Mouse (Mus musculus) cerebral cortex, adult 2 months (tissue): Measurements from ENCODE around the gene Rptor.

ENCODE experiments used
- WGBS: fragments of 180-500 bp; shearing (Covaris S2); methylation state at CpG from one replicate; pipeline ENCODE4 v1.1.7; 2018; 5-methylcytosine and 5-hydroxymethylcytosine counted together

Gene Rptor

DNA sequence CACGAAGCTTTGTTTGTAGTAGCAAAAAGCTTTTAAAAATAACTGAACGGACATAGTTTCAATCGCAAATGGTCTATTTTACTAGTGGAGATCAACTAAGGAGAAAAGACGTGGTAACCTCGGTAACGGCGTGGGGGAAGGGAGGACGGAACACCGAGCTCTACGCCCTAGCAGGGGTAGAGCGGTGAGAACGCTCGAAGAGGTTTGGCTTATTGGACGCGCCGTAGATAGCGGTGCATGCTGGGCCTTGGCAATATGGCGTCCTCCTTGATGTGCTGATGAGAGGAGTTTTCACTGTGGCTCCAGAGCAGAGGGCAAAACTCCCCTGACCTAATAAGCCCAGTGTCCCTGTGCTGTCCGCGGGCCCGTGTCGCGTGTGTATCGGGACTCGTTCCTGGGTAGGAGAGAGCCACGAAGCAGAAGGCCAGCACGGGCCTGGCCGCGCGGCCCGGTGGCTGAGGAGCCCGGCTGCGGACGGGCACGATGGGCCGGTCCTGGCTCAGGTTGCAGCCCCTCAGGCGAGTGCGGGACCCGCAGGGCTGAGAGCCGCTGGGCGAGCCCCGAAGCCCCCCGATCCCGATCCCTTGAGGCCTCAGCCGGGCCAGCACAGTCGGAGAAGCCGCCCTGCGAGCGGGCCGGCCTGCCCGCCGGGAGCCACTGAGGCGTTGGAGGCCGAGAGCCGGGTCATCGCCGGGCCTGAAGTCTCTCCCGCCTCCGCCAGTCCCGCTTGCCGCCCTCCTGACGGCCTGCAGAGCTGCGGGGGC lies at the start of gene Rptor:
TSS of gene Rptor (plus strand) at position 143 of the 764 bp plus-strand sequence.
- 1% methylated on average over 63 of the region's 63 CpGs for WGBS

- 83% methylated on average over 7 of the region's 7 CpGs for WGBS
Measured at GRCm38 (mm10) chr11:119554706-119555105, 48.0 kb upstream of the Rptor start.

DNA sequence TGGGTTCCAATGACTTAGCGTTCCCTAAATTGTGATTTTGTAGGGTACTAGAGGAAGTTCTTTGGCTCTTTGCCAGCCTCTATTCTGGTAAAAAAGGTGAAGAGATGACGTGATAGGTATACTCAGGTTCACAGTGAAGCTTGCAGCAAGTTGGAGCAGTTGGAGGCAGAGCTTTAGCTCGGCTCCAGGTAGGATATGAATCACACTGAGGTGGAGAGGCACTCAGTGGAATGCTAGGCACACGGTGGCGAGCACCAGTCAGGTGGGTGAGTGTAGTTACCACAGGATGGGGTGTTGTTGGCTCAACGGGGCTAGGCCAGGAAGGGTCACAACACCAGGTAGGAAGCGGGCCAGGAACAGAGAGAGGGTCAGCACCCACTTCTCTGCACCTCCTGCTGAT lies 47.5 kb upstream of the Rptor start:
- 90% methylated on average over 7 of the region's 7 CpGs for WGBS

- 57% methylated on average over 17 of the region's 17 CpGs for WGBS
Measured at GRCm38 (mm10) chr11:119557940-119558869, 44.5 kb upstream of the Rptor start.

DNA sequence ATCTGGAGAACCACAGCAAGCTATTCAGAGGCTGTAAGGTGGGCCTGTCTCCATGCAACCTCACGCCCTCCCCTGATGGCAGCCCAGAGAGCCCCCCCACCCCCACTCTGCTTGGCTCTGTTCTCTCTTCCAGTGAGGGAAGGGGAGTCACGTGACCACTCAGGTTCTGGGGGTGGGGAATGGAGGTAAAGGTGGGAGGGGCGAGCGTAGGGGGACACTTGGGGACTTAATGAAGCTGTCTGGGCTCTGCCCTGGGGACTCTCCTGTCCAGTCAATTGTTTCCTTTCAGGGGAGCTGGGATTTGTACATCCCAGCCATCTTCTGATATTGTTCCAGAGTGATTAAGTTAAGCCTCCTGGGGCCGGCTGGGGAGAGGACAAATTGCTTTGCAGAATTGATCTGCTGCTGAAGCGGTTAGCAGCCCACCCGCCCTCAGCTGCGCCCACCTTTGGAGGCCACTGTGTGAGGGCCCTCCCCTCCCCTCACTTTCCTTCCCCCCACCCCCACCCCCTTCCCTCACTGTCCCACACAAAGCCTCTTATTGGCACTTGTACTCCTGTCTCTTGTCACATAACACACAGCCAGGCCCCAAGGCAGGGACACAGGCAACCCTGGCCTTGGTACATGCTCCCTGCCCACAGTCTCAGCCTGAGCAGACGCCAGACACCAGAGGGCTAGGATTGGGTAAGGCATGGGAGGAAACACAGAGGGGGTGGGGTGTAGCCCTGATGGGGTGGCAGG lies 43.7 kb upstream of the Rptor start:
- 50% methylated on average over 9 of the region's 9 CpGs for WGBS

DNA sequence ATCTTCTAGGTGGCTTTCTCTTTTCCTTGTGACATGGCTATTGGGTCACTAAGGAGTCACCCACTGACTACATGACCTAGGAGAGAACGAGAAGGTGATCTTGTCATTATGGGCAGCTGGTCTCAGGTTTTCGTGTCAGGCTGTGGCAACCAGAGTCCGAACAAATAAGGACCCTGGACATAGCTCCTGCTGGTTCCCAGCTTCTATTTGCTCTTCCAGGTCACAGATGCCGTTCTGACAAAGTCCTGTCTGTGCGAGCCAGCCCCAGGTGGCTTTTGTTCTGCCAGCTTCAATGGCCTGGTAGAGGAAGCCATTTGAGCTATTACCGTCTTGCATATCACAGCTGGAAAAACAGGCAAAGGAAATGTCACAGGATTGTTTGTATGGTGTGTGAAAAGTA lies 40.4 kb upstream of the Rptor start:
- WGBS = 73% methylated on average over 6 of the region's 6 CpGs

GRCm38 (mm10) chr11:119563166-119563565 lies 39.5 kb upstream of the Rptor start:
- 74% methylated on average over 9 of the region's 9 CpGs for WGBS

GRCm38 (mm10) chr11:119564383-119564782 lies 38.3 kb upstream of the Rptor start:
- 89% methylated on average over 10 of the region's 10 CpGs for WGBS

DNA sequence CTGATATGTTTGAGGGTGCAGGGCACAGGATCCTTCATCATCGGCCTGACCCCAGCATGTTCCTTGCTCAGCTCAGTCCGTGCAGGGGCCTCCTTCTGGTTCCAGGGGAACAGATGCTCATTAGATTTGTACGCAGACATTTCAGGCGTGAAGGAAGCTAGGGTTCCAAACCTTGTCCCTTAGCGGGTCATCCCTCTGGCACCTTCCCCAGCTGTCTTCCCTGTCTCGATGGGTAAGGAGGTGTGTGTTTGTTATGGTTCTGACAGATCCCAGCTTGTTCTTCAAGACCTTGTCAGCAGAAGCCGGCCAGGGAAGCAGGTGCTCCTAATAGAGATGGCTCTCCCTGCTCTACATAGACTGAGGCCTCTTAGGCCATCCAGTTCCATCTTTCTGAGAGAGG lies 37.7 kb upstream of the Rptor start:
- WGBS = 82% methylated on average over 7 of the region's 7 CpGs

GRCm38 (mm10) chr11:119565684-119566083 lies 37.0 kb upstream of the Rptor start:
- 33% methylated on average over 10 of the region's 10 CpGs for WGBS

DNA sequence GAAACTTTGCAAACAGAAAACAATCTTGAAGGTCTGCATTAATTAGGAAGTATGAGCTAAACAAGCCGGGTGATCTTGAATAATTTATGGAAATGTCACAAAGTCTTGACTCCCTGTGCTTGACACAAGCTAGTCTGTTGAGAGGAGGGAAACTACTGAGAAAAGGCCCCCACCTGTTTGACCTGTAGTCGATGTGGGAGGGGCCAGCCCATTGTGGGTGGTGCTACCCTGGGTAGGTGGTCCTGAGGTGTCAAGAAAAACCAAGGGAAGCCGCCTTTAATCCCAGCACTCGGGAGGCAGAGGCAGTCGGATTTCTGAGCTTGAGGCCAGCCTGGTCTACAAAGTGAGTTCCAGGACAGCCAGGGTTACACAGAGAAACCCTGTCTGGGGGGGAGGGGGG lies 36.5 kb upstream of the Rptor start:
- WGBS = 47% methylated on average over 5 of the region's 5 CpGs

DNA sequence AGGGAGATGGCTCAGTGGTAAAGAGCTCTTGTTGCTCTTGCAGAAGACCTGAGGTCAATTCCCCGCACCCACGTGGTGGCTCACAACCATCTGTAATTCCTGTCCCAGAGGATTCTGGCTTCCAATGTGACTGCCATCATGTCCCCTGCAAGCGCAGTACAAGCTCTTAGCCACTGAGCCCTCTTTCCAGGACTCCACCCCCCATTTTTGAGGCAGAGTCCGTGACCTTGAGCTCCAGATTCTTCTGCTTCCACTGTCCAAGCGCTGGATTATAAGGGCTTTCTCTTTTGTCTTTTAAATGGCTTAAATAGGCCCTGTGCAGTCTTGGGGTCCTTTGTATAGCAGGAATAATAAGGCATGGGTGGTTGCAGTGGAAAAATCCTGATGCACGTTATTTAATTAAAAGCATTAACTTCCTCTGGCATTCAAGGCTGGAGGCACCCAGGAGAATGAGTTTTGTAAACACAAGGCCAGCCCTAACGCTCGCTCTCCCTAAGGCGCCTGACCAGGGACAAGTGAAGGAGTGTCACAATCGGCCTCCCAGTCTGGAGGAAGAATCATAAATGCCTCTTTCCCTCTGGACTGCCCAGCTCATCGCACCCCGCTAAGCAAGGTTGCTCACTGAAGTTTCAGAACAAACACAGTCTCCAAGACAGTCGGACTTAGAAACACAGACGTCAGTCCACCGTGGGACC lies 30.2 kb upstream of the Rptor start:
- WGBS = 74% methylated on average over 15 of the region's 15 CpGs

- 49% methylated on average over 4 of the region's 4 CpGs for WGBS
Measured at GRCm38 (mm10) chr11:119576855-119577254, 25.9 kb upstream of the Rptor start.

DNA sequence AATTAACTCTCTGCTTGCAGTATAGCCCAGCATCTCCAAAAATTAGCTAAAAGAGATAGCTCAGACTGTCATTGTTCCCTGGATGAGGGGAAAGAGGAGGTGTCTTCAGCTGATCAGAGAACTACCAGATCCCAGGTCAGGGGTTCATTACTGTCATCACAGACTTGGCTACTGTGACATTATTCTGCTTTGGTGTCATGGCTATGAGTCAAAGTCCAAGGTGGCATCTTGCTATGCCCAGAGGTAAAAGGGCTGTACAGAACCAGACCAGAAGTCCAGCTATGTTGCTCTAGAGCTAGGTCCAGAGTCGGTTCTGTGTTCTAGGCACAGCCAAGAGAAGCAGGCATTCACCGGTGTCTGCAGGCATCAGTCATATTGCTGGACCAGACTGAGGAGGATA lies 25.0 kb upstream of the Rptor start:
- 93% methylated on average over 2 of the region's 2 CpGs for WGBS

- WGBS = 50% methylated on average over 4 of the region's 4 CpGs
Measured at GRCm38 (mm10) chr11:119586511-119586910, 16.2 kb upstream of the Rptor start.

DNA sequence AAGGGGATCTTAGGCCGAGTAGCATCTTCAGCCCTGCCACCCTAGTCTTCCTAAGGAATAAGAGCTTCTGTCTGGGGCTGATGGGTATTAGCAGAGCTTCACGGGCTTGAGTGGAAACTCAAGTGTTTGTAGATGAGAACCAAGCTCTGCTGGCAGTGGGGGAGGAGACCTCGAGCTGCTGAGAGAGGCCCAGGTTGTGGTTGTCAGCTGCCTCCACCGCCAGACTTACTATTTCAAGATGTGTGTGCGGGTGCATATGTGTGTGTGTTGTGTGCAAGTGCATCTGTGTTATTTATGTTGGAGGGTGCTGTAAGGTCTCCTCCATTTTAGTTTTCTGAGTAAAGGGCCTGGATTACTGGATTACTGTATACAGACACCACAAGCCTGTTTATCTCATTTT lies 15.6 kb upstream of the Rptor start:
- 46% methylated on average over 5 of the region's 5 CpGs for WGBS

GRCm38 (mm10) chr11:119589242-119589641 lies 13.5 kb upstream of the Rptor start:
- WGBS = 80% methylated on average over 7 of the region's 7 CpGs

DNA sequence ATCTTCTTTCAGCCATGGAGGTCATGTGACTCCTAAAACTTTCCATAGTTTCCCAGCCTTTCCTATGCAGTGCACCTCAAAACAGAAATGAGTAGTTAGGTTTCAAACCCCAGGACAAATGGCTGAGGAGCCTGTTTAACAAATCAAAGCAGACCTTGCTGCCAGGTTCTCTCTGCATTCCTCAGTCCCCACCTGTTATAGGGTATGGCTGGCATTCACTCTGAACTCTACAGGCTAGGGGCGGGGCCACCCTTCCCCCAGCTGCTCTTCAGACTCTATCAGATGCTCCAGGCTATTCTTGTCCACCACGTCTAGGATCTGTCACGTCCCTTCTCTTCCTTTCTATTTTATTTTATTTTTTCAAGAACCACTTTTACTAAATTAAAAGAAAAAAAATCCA lies 8.7 kb upstream of the Rptor start:
- WGBS = 75% methylated on average over 3 of the region's 3 CpGs

DNA sequence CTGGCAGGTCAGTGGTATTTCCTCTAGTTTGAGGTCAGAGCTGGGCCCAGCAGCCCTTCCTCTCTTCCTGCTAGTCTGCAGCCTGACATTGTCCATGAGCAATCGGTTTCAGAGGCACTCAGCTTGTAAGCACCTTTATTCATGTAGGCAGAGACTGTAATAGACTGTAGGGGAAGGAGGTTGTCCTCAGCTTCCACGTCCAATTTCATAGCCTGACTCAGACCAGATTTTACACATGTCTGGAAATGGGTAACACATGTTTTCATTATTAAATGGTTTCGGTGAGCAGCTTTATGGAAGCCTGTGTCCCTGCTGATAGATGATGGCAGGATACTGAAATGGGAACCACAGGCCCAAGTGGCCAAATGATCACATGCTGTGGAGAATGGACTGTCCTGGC lies 3.8 kb upstream of the Rptor start:
- 69% methylated on average over 3 of the region's 3 CpGs for WGBS

DNA sequence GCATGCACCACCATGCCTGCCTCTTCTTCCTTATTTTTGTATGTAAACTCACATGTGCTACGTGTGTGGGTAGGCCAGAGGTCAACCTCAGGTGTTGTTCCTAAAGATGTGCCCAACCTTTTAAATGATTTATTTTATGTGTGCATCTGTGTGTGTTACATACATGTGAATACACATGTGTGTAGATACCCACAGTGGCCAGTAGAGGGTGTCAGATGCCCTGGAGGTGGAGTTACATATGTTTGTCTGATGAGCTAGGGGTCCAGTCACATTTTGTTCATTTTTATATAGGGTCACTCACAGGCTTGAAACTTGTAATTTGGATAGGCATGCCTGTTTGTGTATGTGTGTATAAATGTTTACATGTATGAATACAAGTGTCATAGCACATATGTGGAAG lies 2.4 kb upstream of the Rptor start:
- WGBS = 84% methylated on average over 1 of the region's 1 CpGs

- 24% methylated on average over 10 of the region's 10 CpGs for WGBS
Measured at GRCm38 (mm10) chr11:119602177-119602700, 466 bp upstream of the Rptor start.
